Mouse (Mus musculus) liver, embryonic 14.5 days (tissue): ENCODE measurements at regions not wholly inside any gene's neighbourhood (a gene's known extent, or its start where the extent isn't known, plus 50 kb on each side); places are given as distances from the start of the nearest gene placed in this dataset.

Experiments
- ATAC-seq: fragments of 200-750 bp; cut with Nextera tagmentation; 2 replicates; pipeline ENCODE4 v1.8.0; 2017; ENCODE audit warnings: moderate number of reproducible peaks, mild to moderate bottlenecking, moderate library complexity; ENCODE audit not compliant: insufficient read depth
- DNase-seq, 3 experiments: peaks; one replicate each; pipeline ENCODE4 v3.0.0-alpha.2; 2012 to 2013; ENCODE audit warnings: low read depth in 3 of 3, low spot score in 3 of 3
- H3K27ac ChIP-seq: fragments of 300-500 bp; sonication (generic); 2 replicates; pipeline ENCODE4 v1.5.1; 2014; ENCODE audit warnings: moderate library complexity, mild to moderate bottlenecking, control low read depth, inconsistent platforms
- H3K27me3 ChIP-seq: fragments of 300-500 bp; sonication (generic); 2 replicates; pipeline ENCODE4 v1.6.1; 2014; ENCODE audit warnings: mild to moderate bottlenecking, low read length, moderate library complexity; ENCODE audit not compliant: control insufficient read depth, insufficient read depth
- H3K36me3 ChIP-seq: fragments of 300-500 bp; sonication (generic); replicated peaks from 2 replicates; pipeline ENCODE4 v1.6.1; 2014; ENCODE audit warnings: low read depth; ENCODE audit not compliant: control insufficient read depth, insufficient read depth
- H3K4me1 ChIP-seq, 2 experiments: fragments of 200-500 bp in 1 of 2; fragments of 300-500 bp in 1 of 2; sonication (generic) in 1 of 2; replicated peaks; 2 replicates each; pipeline ENCODE4 v1.6.1; 2012 to 2014; ENCODE audit warnings: antibody characterized with exemption in 1 of 2, inconsistent platforms in 1 of 2, low read length in 1 of 2; ENCODE audit not compliant: control insufficient read depth in 2 of 2, insufficient read depth in 2 of 2
- H3K4me2 ChIP-seq: fragments of 300-500 bp; sonication (generic); 2 replicates; pipeline ENCODE4 v1.6.1; 2014; ENCODE audit warnings: low read depth, mild to moderate bottlenecking, control low read depth, moderate library complexity
- H3K4me3 ChIP-seq, 2 experiments: fragments of 200-500 bp in 1 of 2; fragments of 300-500 bp in 1 of 2; sonication (generic) in 1 of 2; 2 replicates each; pipeline ENCODE4 v1.5.1; 2012 to 2014; ENCODE audit warnings: low read depth in 2 of 2, low read length in 2 of 2, mild to moderate bottlenecking in 2 of 2, control low read depth in 1 of 2, inconsistent platforms in 1 of 2, moderate library complexity in 1 of 2; ENCODE audit not compliant: insufficient read depth in 1 of 2
- H3K9ac ChIP-seq: fragments of 300-500 bp; sonication (generic); replicated peaks from 2 replicates; pipeline ENCODE4 v1.6.1; 2014; ENCODE audit warnings: mild to moderate bottlenecking, control low read depth, moderate library complexity
- H3K9me3 ChIP-seq: fragments of 300-500 bp; sonication (generic); 2 replicates; pipeline ENCODE4 v1.6.1; 2016; ENCODE audit warnings: low read length, mixed read lengths; ENCODE audit not compliant: control insufficient read depth
- CTCF ChIP-seq: IDR thresholded peaks from 2 replicates; pipeline ENCODE4 v1.5.1; 2016; ENCODE audit warnings: antibody characterized with exemption, low read depth, control low read depth
- EP300 ChIP-seq: IDR thresholded peaks from 2 replicates; pipeline ENCODE4 v1.6.1; 2016; ENCODE audit warnings: antibody characterized with exemption, low read depth
- WGBS: fragments of 180-500 bp; shearing (Covaris S2); extraction: QIAGEN DNeasy Blood & Tissue Kit; methylation state at CpG from one replicate; pipeline ENCODE4 v1.1.7; 2014; ENCODE audit not compliant: insufficient replicate concordance; 5-methylcytosine and 5-hydroxymethylcytosine counted together

DNA sequence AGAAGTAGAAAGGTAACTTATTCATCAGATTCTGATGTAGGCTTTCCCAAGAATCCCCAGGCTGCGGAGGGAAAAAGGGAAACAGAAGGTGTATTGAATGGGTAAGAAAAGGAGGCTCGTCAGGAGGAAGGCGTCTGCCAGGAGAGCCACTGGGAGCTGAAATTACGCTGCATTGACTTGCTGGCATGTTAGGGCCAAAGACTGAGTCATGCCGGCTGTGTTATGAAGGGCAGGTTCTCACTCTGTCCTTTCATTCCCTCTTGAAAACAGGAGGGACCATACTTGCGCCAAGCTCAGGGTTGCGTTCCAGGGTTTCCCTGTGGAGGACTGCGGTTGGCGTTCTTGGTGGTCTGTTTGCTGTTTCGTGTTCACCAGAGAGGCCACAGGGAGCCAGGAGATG is 128.3 kb upstream of the Krr1 start:
- H3K4me2 ChIP-seq = no peak overlapping the region
- H3K9me3 ChIP-seq = no peaks in the 10 kb centered on the region
- H3K36me3 ChIP-seq = no peaks in the 10 kb centered on the region
- TF ChIP-seq EP300 (no peak), CTCF (no peak)
- no peaks in the 10 kb centered on the region for H3K27me3 ChIP-seq
- ATAC-seq (no peak), DNase-seq (no peak)
- no peak overlapping the region for H3K27ac ChIP-seq
- no peak overlapping the region for H3K9ac ChIP-seq
- WGBS = 75% methylated on average over 10 of the region's 10 CpGs
- no peak overlapping the region for H3K4me3 ChIP-seq
- peaks cover 0 to 12% of the 10 kb centered on the region in 2 experiments; a peak in 2 of 4 replicates for H3K4me1 ChIP-seq

DNA sequence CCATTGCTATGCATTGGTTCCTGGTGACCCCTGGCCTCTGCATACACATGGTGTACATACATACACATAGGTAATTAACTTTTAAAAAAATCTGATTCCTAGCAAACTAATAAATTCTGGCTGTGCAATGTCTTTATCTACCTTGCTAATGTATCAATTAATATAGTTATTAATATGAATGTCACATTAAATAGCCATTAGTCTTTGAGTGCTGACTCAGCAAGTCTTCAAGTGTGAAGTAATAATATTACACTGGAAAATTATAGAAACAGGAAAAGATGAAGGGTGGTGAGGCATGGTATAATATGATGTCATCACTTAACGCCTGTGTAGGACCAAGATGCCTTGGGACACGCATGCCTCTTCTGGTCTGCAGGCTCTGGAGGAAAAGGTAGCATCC is 126.5 kb upstream of the Krr1 start:
- ATAC-seq = no peak
- WGBS = 60% methylated on average over 2 of the region's 2 CpGs
- H3K4me1 ChIP-seq = peaks cover 0 to 13% of the 10 kb centered on the region in 2 experiments; a peak in 2 of 4 replicates
- H3K27me3 ChIP-seq = no peaks in the 10 kb centered on the region
- H3K9me3 ChIP-seq = no peaks in the 10 kb centered on the region
- DNase-seq = no peak
- H3K36me3 ChIP-seq = no peaks in the 10 kb centered on the region
- no peak for TF ChIP-seq CTCF
- TF ChIP-seq EP300 = no peak
- no peak overlapping the region for H3K4me2 ChIP-seq
- no peak overlapping the region for H3K4me3 ChIP-seq
- no peak overlapping the region for H3K9ac ChIP-seq
- no peak overlapping the region for H3K27ac ChIP-seq

DNA sequence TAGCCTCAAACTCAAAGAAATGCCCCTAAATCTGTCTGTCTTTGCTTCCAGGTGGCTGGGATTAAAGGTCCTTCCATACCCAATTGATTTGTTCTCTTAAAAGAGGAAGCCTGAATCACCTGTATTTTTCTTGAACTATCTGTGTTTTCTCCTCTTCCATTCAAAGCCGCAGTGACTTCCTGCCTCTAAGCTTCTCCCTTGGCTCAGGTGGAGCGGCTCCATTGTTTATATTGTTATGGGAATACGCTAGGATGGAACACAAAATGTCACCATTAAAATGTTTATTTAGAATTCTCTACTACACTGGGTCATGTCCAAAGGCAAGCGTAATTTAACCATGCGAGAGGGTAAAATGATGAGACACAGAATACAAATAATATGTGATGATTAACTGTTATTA is 118.2 kb upstream of the Krr1 start:
- Histone ChIP-seq H3K4me3 (no peak overlapping the region), H3K9ac (no peak overlapping the region), H3K27me3 (no peaks in the 10 kb centered on the region), H3K4me2 (no peak overlapping the region), H3K9me3 (no peaks in the 10 kb centered on the region), H3K36me3 (no peaks in the 10 kb centered on the region), H3K4me1 (no peaks in the 10 kb centered on the region; a peak in 1 of 4 replicates), H3K27ac (no peak overlapping the region)
- 72% methylated on average over 5 of the region's 5 CpGs for WGBS
- ATAC-seq (no peak), DNase-seq (no peak)
- TF ChIP-seq EP300 = no peak
- TF ChIP-seq CTCF = no peak

DNA sequence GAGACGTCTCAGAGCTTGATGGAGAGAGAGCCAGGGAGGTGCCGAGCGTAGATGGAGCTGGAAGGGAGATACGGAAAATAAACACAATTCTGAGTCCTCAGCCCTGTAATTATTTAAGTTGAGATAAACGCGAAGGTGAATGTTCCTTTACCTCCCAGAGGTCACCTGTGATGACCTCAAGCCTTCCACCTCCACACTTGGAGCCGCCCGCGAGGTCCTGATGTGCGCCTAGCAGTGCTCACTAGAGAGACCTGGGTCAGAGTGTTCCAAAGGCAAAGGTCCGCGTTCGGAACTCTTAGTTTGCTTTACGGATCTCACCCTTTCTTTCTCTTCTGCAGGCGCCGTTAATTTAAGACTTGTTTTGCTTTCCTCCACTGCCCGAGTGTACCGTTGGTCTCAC is 117.0 kb upstream of the Krr1 start:
- WGBS = 81% methylated on average over 18 of the region's 18 CpGs
- Histone ChIP-seq H3K27me3 (no peaks in the 10 kb centered on the region), H3K27ac (no peak overlapping the region), H3K4me2 (no peak overlapping the region), H3K4me3 (no peak overlapping the region), H3K4me1 (no peaks in the 10 kb centered on the region), H3K9me3 (no peaks in the 10 kb centered on the region), H3K36me3 (no peaks in the 10 kb centered on the region), H3K9ac (no peak overlapping the region)
- no peak for TF ChIP-seq CTCF
- no peak for TF ChIP-seq EP300
- ATAC-seq (no peak), DNase-seq (no peak)

DNA sequence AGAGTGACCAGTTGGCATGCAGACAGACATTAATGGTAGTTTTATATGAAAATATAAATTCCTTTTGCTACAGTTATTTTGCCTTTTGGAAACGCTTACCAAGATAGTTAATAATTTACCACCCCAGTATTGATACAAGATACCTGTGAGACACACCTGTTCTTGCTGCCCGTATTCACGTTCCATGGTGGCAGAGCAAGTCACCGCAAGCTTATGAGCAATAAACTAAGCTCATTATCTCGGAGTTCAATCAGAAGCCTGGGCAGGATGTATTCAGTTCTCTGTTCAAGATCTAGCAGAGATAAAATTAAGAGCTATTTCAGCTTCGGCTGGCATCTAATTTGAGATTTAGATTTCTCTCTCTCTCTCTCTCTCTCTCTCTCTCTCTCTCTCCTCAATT is 114.1 kb upstream of the Krr1 start:
- no peaks in the 10 kb centered on the region for H3K27me3 ChIP-seq
- no peak overlapping the region for H3K27ac ChIP-seq
- 55% methylated on average over 6 of the region's 6 CpGs for WGBS
- DNase-seq (no peak), ATAC-seq (no peak)
- no peaks in the 10 kb centered on the region for H3K9me3 ChIP-seq
- no peaks in the 10 kb centered on the region for H3K36me3 ChIP-seq
- H3K4me1 ChIP-seq = no peaks in the 10 kb centered on the region
- no peak overlapping the region for H3K9ac ChIP-seq
- H3K4me2 ChIP-seq = no peak overlapping the region
- no peak overlapping the region for H3K4me3 ChIP-seq
- TF ChIP-seq CTCF = no peak
- no peak for TF ChIP-seq EP300
